Mouse (Mus musculus) gastrocnemius, postnatal 25 days (tissue): ENCODE measurements at regions not wholly inside any gene's neighbourhood (a gene's known extent, or its start where the extent isn't known, plus 50 kb on each side); places are given as distances from the start of the nearest gene placed in this dataset.
A peak's percentile ranks its signal among the peaks of the same experiment; 100 is the strongest.

ENCODE experiments used
- DNase-seq: peaks from one replicate; pipeline ENCODE4 v3.0.0; 2022

DNA sequence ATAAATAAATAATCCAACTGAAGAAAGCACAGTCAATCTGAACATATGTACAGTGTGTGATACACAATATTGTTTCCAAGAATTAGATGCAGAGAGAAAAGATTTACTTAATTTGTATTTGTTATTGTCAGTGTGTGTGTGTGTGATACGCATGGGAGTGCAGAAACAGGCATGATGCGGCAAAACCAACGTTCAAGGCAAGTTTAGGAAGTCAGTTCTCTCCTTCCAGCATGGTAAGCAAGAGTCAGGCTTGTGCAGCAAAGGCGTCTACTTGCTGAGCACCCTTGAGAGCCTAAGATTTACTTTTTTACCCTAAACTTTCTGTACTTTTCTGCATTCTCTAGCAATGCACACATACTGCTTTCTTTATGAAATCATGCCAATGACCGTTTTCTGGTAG is 102.7 kb upstream of the Sstr4 start:
- DNase-seq = no peak

DNA sequence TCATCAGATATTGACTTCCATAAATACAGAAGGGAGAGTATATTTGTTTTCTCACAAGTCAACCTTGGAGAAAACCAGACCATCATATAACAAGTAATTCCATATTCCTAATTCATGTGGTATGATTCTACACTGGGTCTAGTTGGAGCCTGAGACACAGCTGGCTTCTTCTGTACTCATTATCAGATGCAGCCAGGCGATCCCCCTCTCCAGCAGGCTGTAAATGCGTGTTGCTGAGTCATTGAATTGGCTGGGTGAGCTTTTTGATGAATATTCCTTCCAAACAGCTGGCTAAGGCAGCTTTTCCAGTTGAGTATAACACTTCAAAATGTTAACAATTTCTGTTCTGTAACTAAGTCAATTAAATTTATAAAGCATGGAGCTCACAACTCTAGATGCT is 102.2 kb upstream of the Sstr4 start:
- peak; percentile 20 for DNase-seq

DNA sequence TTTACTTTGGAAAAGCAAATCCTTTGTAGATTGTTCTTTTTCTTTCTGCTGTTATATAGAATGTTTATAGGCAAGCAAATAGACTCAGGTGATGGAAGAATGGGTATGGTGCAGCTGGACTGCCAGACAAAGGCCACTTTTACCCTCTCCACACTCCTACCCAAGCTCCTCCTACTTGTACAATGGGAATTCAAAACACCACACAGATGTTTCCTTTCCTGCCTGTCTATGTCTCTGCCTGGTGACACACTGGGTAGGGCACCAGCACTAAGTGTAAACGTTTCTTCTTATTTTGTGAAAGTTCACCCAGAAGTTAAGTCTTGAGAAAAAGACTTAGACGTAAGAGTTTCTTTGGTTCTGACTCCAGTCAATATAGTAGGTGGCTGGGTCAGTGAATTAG is 94.3 kb upstream of the Sstr4 start:
- DNase-seq = no peak

DNA sequence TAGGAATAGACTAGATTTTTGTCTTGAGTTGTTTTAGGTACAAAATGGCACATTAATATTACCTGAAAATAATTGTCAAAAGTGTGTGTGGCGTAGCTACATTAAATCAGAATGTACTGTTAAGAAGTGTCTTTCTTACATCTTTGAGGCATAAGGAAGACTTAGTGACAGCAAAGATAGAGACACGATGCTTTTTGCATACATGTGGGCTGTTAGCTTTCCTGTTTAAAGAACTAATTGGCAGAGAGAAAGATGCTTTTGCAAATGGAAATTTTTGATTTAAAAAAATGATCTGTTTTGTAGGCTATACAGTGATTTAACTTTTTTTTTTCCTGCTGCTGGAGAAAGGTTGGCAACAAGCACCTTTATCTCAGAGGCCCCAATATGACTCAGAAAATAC is 82.9 kb upstream of the Sstr4 start:
- no peak for DNase-seq

DNA sequence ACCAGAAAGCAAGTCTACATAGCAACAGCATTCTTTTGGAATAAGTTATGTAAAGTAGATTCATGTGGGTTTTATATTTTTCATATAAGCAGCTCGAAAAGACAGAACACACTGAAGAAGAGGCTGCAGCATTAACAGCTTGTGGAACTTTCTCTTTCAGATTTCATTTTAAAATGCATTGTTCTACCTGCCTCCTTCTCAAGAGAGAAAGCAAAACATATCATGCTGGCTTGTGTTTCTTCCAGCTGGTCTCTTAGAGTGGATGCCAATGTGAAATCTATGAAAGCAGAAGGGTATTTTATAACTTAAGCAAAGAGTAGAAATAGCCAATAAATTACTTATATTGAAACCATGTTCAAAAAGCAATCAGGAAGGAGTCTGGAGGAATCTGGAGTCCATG is 74.2 kb upstream of the Sstr4 start:
- DNase-seq = no peak

DNA sequence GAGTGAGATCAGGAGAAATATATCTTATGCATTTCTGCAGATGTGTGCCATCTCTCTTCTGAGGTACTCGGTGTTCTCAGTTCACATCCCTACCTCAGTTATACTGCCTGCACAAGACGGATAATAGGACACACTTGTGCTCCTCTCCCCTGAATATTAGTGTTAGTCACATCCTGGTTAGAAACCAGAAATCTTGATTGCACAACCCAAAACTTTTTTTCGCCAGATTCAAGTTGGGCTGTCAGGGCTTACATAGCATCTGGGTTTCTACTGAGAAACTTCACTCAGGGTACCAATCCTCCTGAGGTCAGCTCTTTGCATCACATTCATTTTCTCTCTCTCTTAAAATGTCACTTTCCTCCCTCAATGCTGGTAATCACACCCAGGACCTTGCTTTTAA is 69.8 kb upstream of the Sstr4 start:
- DNase-seq = no peak

DNA sequence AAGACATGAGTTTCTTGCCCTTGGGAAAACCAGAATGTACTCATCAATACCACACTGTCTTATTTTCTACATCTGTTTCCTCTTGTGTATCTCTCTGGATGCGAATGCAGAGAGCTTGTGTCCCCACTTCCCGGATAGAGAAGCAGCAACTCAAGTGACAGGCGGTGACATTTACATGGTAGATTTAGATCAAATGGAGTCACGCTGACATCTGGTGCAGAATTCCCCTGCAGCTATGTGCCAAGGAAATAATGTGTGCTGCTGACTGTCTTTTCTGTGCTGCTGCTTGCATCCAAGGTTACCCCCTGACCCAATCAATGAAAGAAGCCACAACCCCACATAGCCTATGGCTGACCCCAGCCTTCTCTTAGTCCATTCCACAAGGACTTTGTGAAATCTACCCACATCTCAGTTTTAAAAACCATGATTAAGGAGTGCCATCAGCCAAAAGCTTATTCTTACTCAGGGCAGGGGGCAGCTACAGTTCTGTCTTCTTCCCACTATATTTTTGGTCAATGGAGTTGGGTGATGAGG is 69.2 kb upstream of the Sstr4 start:
- no peak for DNase-seq

DNA sequence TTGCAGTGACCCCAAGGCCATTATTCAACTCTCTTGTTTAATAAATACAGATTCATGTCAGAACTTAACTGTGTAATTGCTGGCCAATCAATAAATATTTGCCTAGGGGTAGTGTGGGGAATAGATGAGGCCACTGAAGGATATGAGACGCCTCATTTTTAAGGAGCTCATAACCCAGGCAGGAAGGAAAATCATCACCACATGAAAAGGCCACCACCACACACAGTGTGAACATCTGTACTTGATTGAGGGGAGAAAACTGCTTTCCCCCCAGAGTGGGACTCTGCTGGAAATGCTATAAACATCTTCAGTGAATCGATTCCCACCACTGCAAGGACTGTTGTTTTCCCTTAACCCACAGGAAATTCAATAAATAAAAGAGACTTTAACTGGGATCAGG is 68.7 kb upstream of the Sstr4 start:
- DNase-seq = no peak

DNA sequence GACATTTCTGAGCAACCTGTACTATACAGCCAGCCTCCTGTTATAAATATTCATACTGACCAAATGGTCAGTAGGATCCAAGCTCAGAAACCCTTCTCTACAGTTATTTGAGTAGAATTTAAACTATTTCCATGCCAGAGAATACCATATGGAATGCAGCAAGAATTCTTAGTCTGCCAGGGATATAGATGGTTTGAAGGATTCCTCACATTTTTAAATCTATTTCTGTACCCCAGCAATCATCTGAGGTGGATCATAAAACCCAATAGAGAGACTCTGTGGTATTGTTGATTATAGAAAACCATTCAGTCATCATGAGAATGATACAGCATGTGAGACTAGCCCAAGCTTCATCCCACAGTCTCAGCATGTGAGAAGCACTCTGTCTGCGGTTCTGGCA is 67.6 kb upstream of the Sstr4 start:
- DNase-seq = no peak

DNA sequence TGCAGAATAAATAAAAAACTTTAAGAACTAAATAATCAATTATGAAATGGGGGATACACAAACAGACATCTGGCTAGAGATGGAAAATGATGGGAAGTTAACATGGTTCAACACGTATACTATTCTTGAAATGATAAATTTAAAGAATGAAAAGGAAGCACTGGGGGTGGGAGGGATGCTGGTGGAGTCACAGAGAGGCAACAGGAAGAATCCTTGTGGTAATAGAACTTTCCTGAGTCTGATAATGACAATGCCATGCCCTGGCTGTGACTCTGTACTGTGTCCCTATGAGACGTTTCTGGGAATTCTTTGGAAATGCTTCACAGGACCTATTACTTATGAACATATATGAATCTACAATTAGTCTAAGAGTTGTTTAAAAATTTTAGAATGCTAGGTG is 64.8 kb upstream of the Sstr4 start:
- no peak for DNase-seq

DNA sequence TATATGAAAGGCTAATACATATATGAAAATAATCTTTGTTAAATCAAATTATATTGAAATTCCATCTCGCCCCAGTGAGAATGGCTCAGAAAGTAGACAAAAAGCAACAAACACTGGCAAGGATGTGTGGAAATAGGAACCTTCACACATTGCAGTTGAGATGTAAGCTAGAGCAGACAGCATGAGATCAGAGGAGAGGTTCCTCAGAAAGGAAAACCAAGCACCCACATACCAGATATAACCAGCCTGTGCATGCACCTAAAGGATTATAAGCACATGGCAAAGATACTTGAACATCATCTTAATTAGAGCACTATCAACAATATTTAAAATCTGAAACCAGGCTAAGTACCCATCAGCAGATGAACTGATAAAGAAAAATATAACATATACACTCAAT is 60.6 kb upstream of the Sstr4 start:
- DNase-seq = no peak

DNA sequence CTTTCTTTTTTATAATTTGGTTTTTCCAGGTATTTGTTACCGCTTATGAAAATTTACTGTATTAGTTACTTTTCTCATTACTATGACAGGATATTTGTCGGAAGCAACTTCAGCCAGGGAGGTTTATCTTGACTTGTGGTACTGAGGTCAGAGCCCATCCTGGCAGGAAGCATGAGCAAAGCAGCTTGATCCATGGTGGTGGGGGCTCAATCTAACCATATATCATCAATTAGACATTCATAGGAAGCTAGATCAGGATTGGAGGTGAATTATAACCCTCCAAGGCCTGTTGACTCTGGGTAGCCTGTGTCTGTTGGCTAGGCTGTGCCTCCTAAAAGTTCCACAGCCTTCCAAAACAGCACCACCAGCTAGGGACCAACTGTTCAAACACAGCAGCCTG is 58.5 kb upstream of the Sstr4 start:
- no peak for DNase-seq

DNA sequence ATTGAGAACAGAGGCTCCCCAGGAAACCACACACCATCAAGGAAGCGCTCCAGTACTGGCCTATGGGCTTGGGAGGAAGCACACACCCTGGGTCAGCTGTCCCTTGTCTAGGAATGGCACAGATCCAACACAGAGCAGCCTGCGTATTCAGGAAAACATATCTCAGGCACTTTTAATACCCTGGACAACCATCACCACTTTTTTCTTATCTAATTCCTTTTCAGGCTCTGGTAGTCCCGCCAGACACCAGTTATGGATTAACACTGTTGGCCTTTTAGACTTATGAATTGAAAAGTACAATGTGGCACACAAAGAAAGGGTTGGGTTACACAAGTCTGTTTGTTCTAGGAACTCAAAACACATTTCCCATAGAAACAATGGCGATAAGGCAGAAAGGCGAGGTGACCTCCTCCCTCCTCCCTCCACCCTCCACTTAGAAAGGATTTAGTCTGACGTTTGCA is 56.8 kb upstream of the Sstr4 start:
- peak; percentile 33 for DNase-seq

DNA sequence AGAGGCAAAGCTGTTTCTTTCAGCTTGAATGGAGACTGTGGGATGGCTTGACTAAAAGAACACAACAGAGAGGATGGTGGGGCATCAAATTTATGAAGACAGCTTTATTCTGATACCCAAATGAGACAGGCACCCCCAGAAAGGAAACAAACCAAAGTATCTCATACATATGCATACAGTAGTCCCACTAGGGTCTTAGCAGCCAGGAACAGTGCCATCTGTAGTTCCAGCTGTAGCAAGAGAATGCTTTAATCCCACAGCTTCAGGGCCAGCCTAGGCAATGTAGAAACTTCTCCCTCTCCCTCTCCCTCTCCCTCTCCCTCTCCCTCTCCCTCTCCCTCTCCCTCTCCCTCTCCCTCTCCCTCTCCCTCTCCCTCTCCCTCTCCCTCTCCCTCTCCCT is 56.2 kb upstream of the Sstr4 start:
- DNase-seq = no peak

DNA sequence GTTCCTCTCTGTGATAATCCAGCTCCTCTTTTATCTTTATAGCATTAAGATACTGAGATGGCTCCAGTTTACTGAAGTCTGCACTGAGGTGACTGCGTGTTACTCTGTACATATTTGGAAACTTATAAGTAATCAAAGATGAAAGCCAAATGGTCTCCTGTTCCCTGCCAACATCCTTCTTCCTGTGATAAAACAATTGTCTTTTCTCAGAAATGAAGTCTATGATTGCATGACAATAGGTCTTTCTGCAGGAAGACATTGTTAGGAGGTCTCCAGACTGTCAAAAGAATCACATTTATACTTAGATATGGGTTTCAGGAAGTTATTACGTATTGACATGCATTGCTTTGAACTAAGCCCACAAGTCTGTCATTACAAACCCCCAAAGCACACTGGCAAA is 51.0 kb upstream of the Sstr4 start:
- DNase-seq = no peak
